Mouse (Mus musculus): Measurements from ENCODE around the gene Celf2. TPM values are rescaled to one million over a fixed set of nuclear protein-coding genes. Genes with fewer than 3 reads are reported as not detected.

The Celf2 gene
- polyA plus RNA-seq, 1 experiment from 2014 or later = 63.2 TPM

- Histone ChIP-seq H3K27me3 (no peaks in the 10 kb centered on the region), H3K4me2 (peak overlapping the region; percentile 85), H3K27ac (peak overlapping the region; percentile 41), H3K9ac (peak overlapping the region; percentile 43), H3K4me1 (replicated peaks) (peaks cover 18% of the 10 kb centered on the region), H3K9me3 (replicated peaks) (no peaks in the 10 kb centered on the region), H3K36me3 (no peaks in the 10 kb centered on the region), H3K4me3 (peak overlapping the region; percentile 45)
- WGBS = 12% methylated on average over 17 of the region's 17 CpGs
- peak; percentile 51 for ATAC-seq (replicated peaks; ENCODE audit: insufficient number of reproducible peaks, insufficient read depth, low FRiP score, low read depth)
These were observed 787.6 kb downstream of the Celf2 start for GRCm38 (mm10) chr2:6721460-6722401.

- no peaks in the 10 kb centered on the region for H3K9me3 ChIP-seq (replicated peaks)
- H3K4me1 ChIP-seq (replicated peaks) = peaks cover 18% of the 10 kb centered on the region
- no peaks in the 10 kb centered on the region for H3K36me3 ChIP-seq
- ATAC-seq (replicated peaks; ENCODE audit: insufficient number of reproducible peaks, insufficient read depth, low FRiP score, low read depth) = peak; percentile 61; the same call in 1 of the 2 replicates
- peak overlapping the region; percentile 43 for H3K9ac ChIP-seq
- 29% methylated on average over 11 of the region's 11 CpGs for WGBS
- peak overlapping the region; percentile 45 for H3K4me3 ChIP-seq
- H3K4me2 ChIP-seq = peak overlapping the region; percentile 85
- H3K27me3 ChIP-seq = no peaks in the 10 kb centered on the region
- peak overlapping the region; percentile 41; the same call in 1 of the 2 replicates for H3K27ac ChIP-seq
These were observed 788.5 kb downstream of the Celf2 start for GRCm38 (mm10) chr2:6720753-6721459.

- H3K9ac ChIP-seq = no peak overlapping the region
- no peak overlapping the region for H3K4me2 ChIP-seq
- no peaks in the 10 kb centered on the region for H3K36me3 ChIP-seq
- no peaks in the 10 kb centered on the region for H3K9me3 ChIP-seq (replicated peaks)
- peaks cover 18% of the 10 kb centered on the region for H3K4me1 ChIP-seq (replicated peaks)
- H3K27ac ChIP-seq = no peak overlapping the region
- no peak overlapping the region for H3K4me3 ChIP-seq
- ATAC-seq (replicated peaks; ENCODE audit: insufficient number of reproducible peaks, insufficient read depth, low FRiP score, low read depth) = no peak
- no peaks in the 10 kb centered on the region for H3K27me3 ChIP-seq
These were observed 790.5 kb downstream of the Celf2 start for GRCm38 (mm10) chr2:6718864-6719263.

GRCm38 (mm10) chr2:6717953-6718352 lies 791.4 kb downstream of the Celf2 start:
- Histone ChIP-seq H3K9me3 (replicated peaks) (no peaks in the 10 kb centered on the region), H3K27ac (no peak overlapping the region), H3K27me3 (no peaks in the 10 kb centered on the region), H3K4me1 (replicated peaks) (peaks cover 18% of the 10 kb centered on the region), H3K9ac (no peak overlapping the region), H3K36me3 (no peaks in the 10 kb centered on the region), H3K4me2 (no peak overlapping the region), H3K4me3 (no peak overlapping the region)
- ATAC-seq (replicated peaks; ENCODE audit: insufficient number of reproducible peaks, insufficient read depth, low FRiP score, low read depth) = no peak
- WGBS = 51% methylated on average over 3 of the region's 3 CpGs

GRCm38 (mm10) chr2:6715562-6715961 lies 793.8 kb downstream of the Celf2 start:
- no peak overlapping the region for H3K4me2 ChIP-seq
- H3K9me3 ChIP-seq (replicated peaks) = no peaks in the 10 kb centered on the region
- H3K27me3 ChIP-seq = no peaks in the 10 kb centered on the region
- no peaks in the 10 kb centered on the region for H3K36me3 ChIP-seq
- no peaks in the 10 kb centered on the region for H3K4me1 ChIP-seq (replicated peaks)
- ATAC-seq (replicated peaks; ENCODE audit: insufficient number of reproducible peaks, insufficient read depth, low FRiP score, low read depth) = no peak
- H3K9ac ChIP-seq = no peak overlapping the region
- no peak overlapping the region for H3K27ac ChIP-seq
- no peak overlapping the region for H3K4me3 ChIP-seq
- 88% methylated on average over 3 of the region's 3 CpGs for WGBS

- 87% methylated on average over 6 of the region's 6 CpGs for whole genome bisulfite sequencing
- H3K36me3 ChIP-seq = no peaks in the 10 kb centered on the region
- no peak overlapping the region for H3K4me2 ChIP-seq
- no peak for ATAC-seq (replicated peaks; ENCODE audit: insufficient number of reproducible peaks, insufficient read depth, low FRiP score, low read depth)
- H3K27ac ChIP-seq = no peak overlapping the region
- no peak overlapping the region for H3K4me3 ChIP-seq
- no peaks in the 10 kb centered on the region for H3K4me1 ChIP-seq (replicated peaks)
- no peaks in the 10 kb centered on the region for H3K9me3 ChIP-seq (replicated peaks)
- H3K27me3 ChIP-seq = no peaks in the 10 kb centered on the region
- H3K9ac ChIP-seq = no peak overlapping the region
These were observed 795.8 kb downstream of the Celf2 start for GRCm38 (mm10) chr2:6713529-6713928.

- 70% methylated on average over 7 of the region's 7 CpGs for WGBS
These were observed 798.5 kb downstream of the Celf2 start for GRCm38 (mm10) chr2:6710687-6711430.

GRCm38 (mm10) chr2:6707959-6708519 lies 801.3 kb downstream of the Celf2 start:
- H3K4me1 ChIP-seq (replicated peaks) = peaks cover 18% of the 10 kb centered on the region
- H3K4me3 ChIP-seq = no peak overlapping the region
- H3K27ac ChIP-seq = peak overlapping the region; percentile 33; the same call in 1 of the 2 replicates
- peak; percentile 47; the same call in 1 of the 2 replicates for ATAC-seq (replicated peaks; ENCODE audit: insufficient number of reproducible peaks, insufficient read depth, low FRiP score, low read depth)
- no peaks in the 10 kb centered on the region for H3K27me3 ChIP-seq
- H3K36me3 ChIP-seq = no peaks in the 10 kb centered on the region
- no peak overlapping the region for H3K9ac ChIP-seq
- no peak overlapping the region for H3K4me2 ChIP-seq
- 28% methylated on average over 5 of the region's 5 CpGs for WGBS
- H3K9me3 ChIP-seq (replicated peaks) = no peaks in the 10 kb centered on the region

More at GRCm38 (mm10) chr2:6710687-6711430, 798.5 kb downstream of the Celf2 start:
- Histone ChIP-seq H3K4me3 (no peak overlapping the region), H3K36me3 (no peaks in the 10 kb centered on the region), H3K4me1 (replicated peaks) (peaks cover 13% of the 10 kb centered on the region), H3K4me2 (no peak overlapping the region), H3K9ac (no peak overlapping the region), H3K27ac (0 out of 2 replicates have a peak overlapping the region, but pooled peaks have one; percentile 28), H3K9me3 (replicated peaks) (no peaks in the 10 kb centered on the region), H3K27me3 (no peaks in the 10 kb centered on the region)
- no peak for ATAC-seq (replicated peaks; ENCODE audit: insufficient number of reproducible peaks, insufficient read depth, low FRiP score, low read depth)

- H3K27ac ChIP-seq = peak overlapping the region; percentile 33; the same call in 1 of the 2 replicates
- ATAC-seq (replicated peaks; ENCODE audit: insufficient number of reproducible peaks, insufficient read depth, low FRiP score, low read depth) = 0 out of 2 replicates have a peak, but pooled peaks have one; percentile 35
These were observed 802.1 kb downstream of the Celf2 start for GRCm38 (mm10) chr2:6707276-6707675.

GRCm38 (mm10) chr2:6705929-6706739 lies 803.2 kb downstream of the Celf2 start:
- Histone ChIP-seq H3K9ac (no peak overlapping the region), H3K4me2 (no peak overlapping the region), H3K27ac (no peak overlapping the region), H3K4me1 (replicated peaks) (peaks cover 18% of the 10 kb centered on the region), H3K36me3 (no peaks in the 10 kb centered on the region), H3K27me3 (no peaks in the 10 kb centered on the region), H3K4me3 (no peak overlapping the region), H3K9me3 (replicated peaks) (no peaks in the 10 kb centered on the region)
- no peak for ATAC-seq (replicated peaks; ENCODE audit: insufficient number of reproducible peaks, insufficient read depth, low FRiP score, low read depth)
- 73% methylated on average over 11 of the region's 11 CpGs for WGBS

More at GRCm38 (mm10) chr2:6707276-6707675, 802.1 kb downstream of the Celf2 start:
- Histone ChIP-seq H3K36me3 (no peaks in the 10 kb centered on the region), H3K4me2 (no peak overlapping the region), H3K4me1 (replicated peaks) (peaks cover 18% of the 10 kb centered on the region), H3K9ac (no peak overlapping the region), H3K27me3 (no peaks in the 10 kb centered on the region), H3K9me3 (replicated peaks) (no peaks in the 10 kb centered on the region), H3K4me3 (no peak overlapping the region)
- WGBS = 15% methylated on average over 2 of the region's 2 CpGs
